Mouse (Mus musculus) MEL (cell line): ENCODE measurements at regions not wholly inside any gene's neighbourhood (a gene's known extent, or its start where the extent isn't known, plus 50 kb on each side); places are given as distances from the start of the nearest gene placed in this dataset.

Experiments used
- CTCF ChIP-seq, 3 experiments: IDR thresholded peaks in 2 of 3; conservative IDR thresholded peaks in 1 of 3; 2 replicates each; pipeline ENCODE4 v1.5.1; 2011 to 2012; ENCODE audit warnings: low read length in 3 of 3, low read depth in 2 of 3, mild to moderate bottlenecking in 2 of 3, improper control_type of control experiment in 1 of 3, inconsistent platforms in 1 of 3, mixed read lengths in 1 of 3, moderate library complexity in 1 of 3; ENCODE audit not compliant: control insufficient read depth in 1 of 3, insufficient read depth in 1 of 3, poor library complexity in 1 of 3, severe bottlenecking in 1 of 3
- EP300 ChIP-seq, 2 experiments: IDR thresholded peaks; 2 replicates each; pipeline ENCODE4 v1.6.1; 2011; ENCODE audit warnings: improper control_type of control experiment in 2 of 2, low read length in 2 of 2, low read depth in 1 of 2, mild to moderate bottlenecking in 1 of 2
- POLR2A ChIP-seq, 2 experiments: IDR thresholded peaks; 2 replicates each; pipeline ENCODE4 v1.6.1; 2011 to 2012; ENCODE audit warnings: low read length in 2 of 2, mild to moderate bottlenecking in 2 of 2, control low read depth in 1 of 2, improper control_type of control experiment in 1 of 2, low read depth in 1 of 2, moderate library complexity in 1 of 2; ENCODE audit not compliant: control insufficient read depth in 1 of 2, insufficient read depth in 1 of 2, poor library complexity in 1 of 2
- TBP ChIP-seq: IDR thresholded peaks from 2 replicates; pipeline ENCODE4 v1.8.0; 2011; ENCODE audit warnings: low read depth, low read length, improper control_type of control experiment
- ZKSCAN1 ChIP-seq: IDR thresholded peaks from 2 replicates; pipeline ENCODE4 v1.6.1; 2012; ENCODE audit warnings: low read depth, mild to moderate bottlenecking, inconsistent platforms, low read length, improper control_type of control experiment, moderate library complexity

- TF ChIP-seq POLR2A (IDR thresholded peaks at IDR 0.05; ENCODE audit: control insufficient read depth in 1 of 2, insufficient read depth in 1 of 2, low read depth in 1 of 2, low read length in 2 of 2, poor library complexity in 1 of 2) (no peak), CTCF (IDR thresholded peaks at IDR 0.05 in 2 of 3, conservative IDR thresholded peaks at IDR 0.05 in 1 of 3; ENCODE audit: control insufficient read depth in 1 of 3, insufficient read depth in 1 of 3, low read depth in 2 of 3, low read length in 3 of 3, poor library complexity in 1 of 3, severe bottlenecking in 1 of 3) (no peak), EP300 (IDR thresholded peaks at IDR 0.05; ENCODE audit: low read depth in 1 of 2, low read length in 2 of 2) (no peak), ZKSCAN1 (no peak), TBP (no peak)
Observed at GRCm38 (mm10) chr3:84375832-84376231, 69.2 kb upstream of the Trim2 start.
